29 mouse cellular contexts compared by ENCODE assay signal in the genomic region with DNA sequence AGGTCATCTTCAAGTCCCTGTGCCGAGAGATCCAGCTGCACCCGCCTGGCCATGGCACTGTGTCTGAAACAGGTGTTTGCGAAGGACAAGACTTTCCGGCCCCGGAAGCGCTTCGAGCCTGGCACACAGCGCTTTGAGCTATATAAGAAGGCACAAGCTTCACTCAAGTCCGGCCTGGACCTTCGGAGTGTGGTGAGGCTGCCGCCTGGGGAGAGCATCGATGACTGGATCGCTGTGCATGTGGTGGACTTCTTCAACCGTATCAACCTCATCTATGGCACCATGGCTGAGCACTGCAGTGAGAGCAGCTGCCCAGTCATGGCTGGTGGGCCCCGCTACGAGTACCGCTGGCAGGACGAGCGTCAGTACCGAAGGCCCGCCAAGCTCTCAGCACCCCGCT. TPM values are rescaled to one million over a fixed set of nuclear protein-coding genes. Genes with fewer than 3 reads are reported as not detected.
DNase-seq lines count a peak whose midpoint lies in the region; ATAC-seq and TF ChIP-seq lines count a peak whose summit lies in the region.
"Had no signal": no experiment of that assay in that cellular context is flagged by ENCODE, and none has a peak within 500 bp of the region (broad histone marks: within the 10 kb centered on the region; RNA-seq: fewer than 3 reads in every experiment).

No protein-coding gene starts in this region.

- peaks cover 54% of the 10 kb centered on the region for H3K4me1 ChIP-seq in liver, embryonic 13.5 days (replicated peaks)
- peaks cover 41% of the 10 kb centered on the region for H3K4me1 ChIP-seq in liver, postnatal 0 days (ENCODE audit: insufficient read depth)
- peaks cover 84% of the 10 kb centered on the region for H3K4me1 ChIP-seq in E14TG2a.4 (replicated peaks; ENCODE audit: low read depth, low read length)
- H3K4me1 ChIP-seq in ES-Bruce4 (ENCODE audit: control insufficient read depth, insufficient read depth, low read length), result peaks cover 4% of the 10 kb centered on the region
- peaks cover 10% of the 10 kb centered on the region; the same call in 1 of the 2 replicates for H3K4me1 ChIP-seq in brown adipose tissue, adult 24 weeks (ENCODE audit: control insufficient read depth, insufficient read depth, insufficient read length, low read length)
- no peaks in the 10 kb centered on the region for H3K4me1 ChIP-seq in cerebellum, adult 2 months (ENCODE audit: control insufficient read depth, insufficient read depth, low read length)

- 0 out of 2 replicates have a peak overlapping the region, but pooled peaks have one; percentile 15 for H3K27ac ChIP-seq in liver, embryonic 13.5 days
- no peak overlapping the region for H3K27ac ChIP-seq in liver, postnatal 0 days (ENCODE audit: low read depth)
- H3K27ac ChIP-seq in ES-Bruce4 (ENCODE audit: insufficient read depth, low read length), result peak overlapping the region; percentile 56
- peak overlapping the region; percentile 23; the same call in 1 of the 2 replicates for H3K27ac ChIP-seq in brown adipose tissue, adult 24 weeks (replicated peaks; ENCODE audit: low read depth, low read length)
- no peak overlapping the region for H3K27ac ChIP-seq in cerebellum, adult 2 months (ENCODE audit: insufficient read depth, low read length)
- H3K27ac ChIP-seq: embryonic facial prominence, embryonic 10.5 days; embryonic facial prominence, embryonic 13.5 days; forebrain, embryonic 12.5 days; forebrain, embryonic 15.5 days; hindbrain, embryonic 13.5 days; intestine, embryonic 15.5 days had no signal

- H3K27me3 ChIP-seq in liver, embryonic 13.5 days, result no peaks in the 10 kb centered on the region
- no peaks in the 10 kb centered on the region for H3K27me3 ChIP-seq in liver, postnatal 0 days (ENCODE audit: insufficient read depth, low read length)
- H3K27me3 ChIP-seq in E14TG2a.4 (ENCODE audit: insufficient read depth, low read length) (peaks cover 16% of the 10 kb centered on the region), ES-Bruce4 (ENCODE audit: control insufficient read depth, insufficient read depth, low read length, poor library complexity, severe bottlenecking) (no peaks in the 10 kb centered on the region)
- H3K27me3 ChIP-seq in cerebellum, adult 2 months (ENCODE audit: control insufficient read depth, insufficient read depth, low read length), result no peaks in the 10 kb centered on the region
- H3K27me3 ChIP-seq: forebrain, embryonic 15.5 days; heart, embryonic 12.5 days; heart, embryonic 15.5 days; intestine, embryonic 15.5 days had no signal

- no peak overlapping the region for H3K4me3 ChIP-seq in liver, embryonic 13.5 days (replicated peaks)
- no peak overlapping the region for H3K4me3 ChIP-seq in liver, postnatal 0 days (ENCODE audit: low read depth, low read length)
- H3K4me3 ChIP-seq in E14TG2a.4 (replicated peaks; ENCODE audit: low read length) (peak overlapping the region; percentile 69), ES-Bruce4 (ENCODE audit: low read depth, low read length) (peak overlapping the region; percentile 21)
- no peak overlapping the region for H3K4me3 ChIP-seq in brown adipose tissue, adult 24 weeks (ENCODE audit: insufficient read depth, low read depth, low read length)
- H3K4me3 ChIP-seq in cerebellum, adult 2 months (replicated peaks; ENCODE audit: insufficient read depth, low read depth, low read length), result no peak overlapping the region
- H3K4me3 ChIP-seq: embryonic facial prominence, embryonic 10.5 days; embryonic facial prominence, embryonic 13.5 days; erythroblast, embryonic 14.5 days; forebrain, embryonic 12.5 days; forebrain, embryonic 15.5 days; heart, embryonic 12.5 days; heart, embryonic 15.5 days; hindbrain, embryonic 10.5 days; hindbrain, embryonic 13.5 days; intestine, embryonic 15.5 days had no signal

- no peak overlapping the region for H3K9ac ChIP-seq in liver, embryonic 13.5 days
- no peak overlapping the region for H3K9ac ChIP-seq in liver, postnatal 0 days (replicated peaks)
- 0 out of 2 replicates have a peak overlapping the region, but pooled peaks have one; percentile 4 for H3K9ac ChIP-seq in ES-Bruce4 (ENCODE audit: low read depth, poor library complexity, severe bottlenecking)
- H3K9ac ChIP-seq: embryonic facial prominence, embryonic 13.5 days; forebrain, embryonic 12.5 days; forebrain, embryonic 15.5 days; heart, embryonic 12.5 days; heart, embryonic 15.5 days; intestine, embryonic 15.5 days had no signal

- WGBS in liver, embryonic 13.5 days (ENCODE audit: insufficient replicate concordance), result 91% methylated on average over 22 of the region's 22 CpGs
- WGBS in liver, postnatal 0 days (ENCODE audit: insufficient replicate concordance), result 89% methylated on average over 22 of the region's 22 CpGs
- WGBS in cerebellum, adult 2 months, result 93% methylated on average over 22 of the region's 22 CpGs

- TF ChIP-seq CTCF in liver, postnatal 0 days (IDR thresholded peaks at IDR 0.05; ENCODE audit: low read depth), result no peak
- TF ChIP-seq CTCF in E14TG2a.4 (conservative IDR thresholded peaks at IDR 0.05; ENCODE audit: low read length) (no peak), ES-Bruce4 (IDR thresholded peaks at IDR 0.05; ENCODE audit: low read depth, low read length) (no peak)
- TF ChIP-seq CTCF in cerebellum, adult 2 months (IDR thresholded peaks at IDR 0.05; ENCODE audit: borderline replicate concordance, insufficient read depth, low read depth, low read length), result no peak

- no peak overlapping the region for H3K4me2 ChIP-seq in liver, embryonic 13.5 days
- H3K4me2 ChIP-seq in liver, postnatal 0 days (ENCODE audit: low read depth, low read length), result no peak overlapping the region
- H3K4me2 ChIP-seq: embryonic facial prominence, embryonic 13.5 days; forebrain, embryonic 12.5 days; forebrain, embryonic 15.5 days; heart, embryonic 12.5 days; hindbrain, embryonic 13.5 days; intestine, embryonic 15.5 days had no signal

- no peaks in the 10 kb centered on the region for H3K9me3 ChIP-seq in liver, embryonic 13.5 days (replicated peaks)
- H3K9me3 ChIP-seq in liver, postnatal 0 days (ENCODE audit: low read length), result no peaks in the 10 kb centered on the region
- H3K9me3 ChIP-seq in E14TG2a.4 (ENCODE audit: low read length), result no peaks in the 10 kb centered on the region
- H3K9me3 ChIP-seq in ES-Bruce4 (replicated peaks; ENCODE audit: control insufficient read depth, insufficient read depth, low read length, poor library complexity, severe bottlenecking), result no peaks in the 10 kb centered on the region
- H3K9me3 ChIP-seq: embryonic facial prominence, embryonic 10.5 days; embryonic facial prominence, embryonic 13.5 days; forebrain, embryonic 12.5 days; forebrain, embryonic 15.5 days; heart, embryonic 12.5 days; heart, embryonic 15.5 days; hindbrain, embryonic 10.5 days; hindbrain, embryonic 13.5 days; intestine, embryonic 15.5 days had no signal

- TF ChIP-seq EP300 in liver, postnatal 0 days (IDR thresholded peaks at IDR 0.05; ENCODE audit: low read depth), result no peak
- TF ChIP-seq EP300 in ES-Bruce4 (IDR thresholded peaks at IDR 0.05; ENCODE audit: insufficient read depth, low read depth, low read length), result no peak

- peaks cover 47% of the 10 kb centered on the region for H3K36me3 ChIP-seq in liver, embryonic 13.5 days
- peaks cover 38% of the 10 kb centered on the region for H3K36me3 ChIP-seq in liver, postnatal 0 days (replicated peaks; ENCODE audit: insufficient read depth, low read length)
- H3K36me3 ChIP-seq in E14TG2a.4 (ENCODE audit: insufficient read depth, low read length) (peaks cover 34% of the 10 kb centered on the region), ES-Bruce4 (ENCODE audit: control insufficient read depth, insufficient read depth, low read length, poor library complexity, severe bottlenecking) (peaks cover 3% of the 10 kb centered on the region; the same call in 1 of the 2 replicates)
- H3K36me3 ChIP-seq: forebrain, embryonic 12.5 days; forebrain, embryonic 15.5 days; hindbrain, embryonic 10.5 days had no signal

- no peak for ATAC-seq in liver, embryonic 13.5 days (ENCODE audit: low read depth)
- ATAC-seq in liver, postnatal 0 days, result no peak
- ATAC-seq: CD4-positive, CD25-positive, alpha-beta regulatory T cell, adult 4 months; forebrain, embryonic 15.5 days; hindbrain, embryonic 16.5 days; intestine, embryonic 15.5 days had no signal

- TF ChIP-seq POLR2A in ES-Bruce4 (IDR thresholded peaks at IDR 0.05; ENCODE audit: insufficient read depth, low read length), result no peak
- no peak for TF ChIP-seq POLR2A in cerebellum, adult 2 months (IDR thresholded peaks at IDR 0.05; ENCODE audit: borderline replicate concordance, insufficient read depth, low read length)

- DNase-seq in liver, embryonic 13.5 days, result no peak
- DNase-seq in liver, postnatal 0 days, result no peak
- DNase-seq in cerebellum, adult 9-11 months, result no peak
- DNase-seq in cerebellum, adult 2 months, result no peak
- DNase-seq: adrenal gland, adult 2 months; adrenal gland, postnatal 14 days; cerebellum, adult 18-20 months; cerebellum, postnatal 10 days; cerebellum, postnatal 36 days; embryo, embryonic 11 days; gastrocnemius, postnatal 10 days; gastrocnemius, postnatal 36 days; heart, postnatal 36 days had no signal

RNA-seq across cellular contexts. Expression of a gene that starts 3.3 kb away (rescaled TPM):
- polyA plus RNA-seq in liver, embryonic 13.5 days (2015; fragmentation: Nextera tagmentation; extraction: Ambion mirVana), result 6.7 TPM in 2 replicates
- 7.3 and 10.0 TPM in 2 replicates for polyA plus RNA-seq in liver, postnatal 0 days (2015; fragmentation: Nextera tagmentation; extraction: Ambion mirVana)
- 3.1 and 4.3 TPM in 2 replicates for polyA plus RNA-seq in ES-Bruce4 (2011; ENCODE audit: insufficient read depth, insufficient read length, low read depth, missing spikeins)
- 3.8 and 5.9 TPM in 2 replicates for polyA plus RNA-seq in brown adipose tissue, adult 24 weeks (2012; ENCODE audit: insufficient read depth, insufficient read length, missing spikeins)
- 9.4 and 11.1 TPM in 2 replicates for polyA plus RNA-seq in cerebellum, adult 2 months (2012; rRNA removed)

RNA-seq across cellular contexts. Expression of a gene that starts 7.8 kb away (rescaled TPM):
- 32.1 and 40.2 TPM in 2 replicates for polyA plus RNA-seq in liver, embryonic 13.5 days (2015; fragmentation: Nextera tagmentation; extraction: Ambion mirVana)
- 31.6 and 37.0 TPM in 2 replicates for polyA plus RNA-seq in liver, postnatal 0 days (2015; fragmentation: Nextera tagmentation; extraction: Ambion mirVana)
- 18.9 and 22.8 TPM in 2 replicates for polyA plus RNA-seq in ES-Bruce4 (2011; ENCODE audit: insufficient read depth, insufficient read length, low read depth, missing spikeins)
- 13.8 and 14.1 TPM in 2 replicates for polyA plus RNA-seq in brown adipose tissue, adult 24 weeks (2012; ENCODE audit: insufficient read depth, insufficient read length, missing spikeins)
- polyA plus RNA-seq in cerebellum, adult 2 months (2012; rRNA removed), result 58.3 and 60.0 TPM in 2 replicates

RNA-seq across cellular contexts. Expression of a gene that starts 46.6 kb away (rescaled TPM):
- 19.5 and 20.7 TPM in 2 replicates for polyA plus RNA-seq in liver, embryonic 13.5 days (2015; fragmentation: Nextera tagmentation; extraction: Ambion mirVana)
- polyA plus RNA-seq in liver, postnatal 0 days (2015; fragmentation: Nextera tagmentation; extraction: Ambion mirVana), result 14.5 and 15.2 TPM in 2 replicates
- polyA plus RNA-seq in ES-Bruce4 (2011; ENCODE audit: insufficient read depth, insufficient read length, low read depth, missing spikeins), result 35.2 and 35.7 TPM in 2 replicates
- polyA plus RNA-seq in brown adipose tissue, adult 24 weeks (2012; ENCODE audit: insufficient read depth, insufficient read length, missing spikeins), result 48.5 and 53.5 TPM in 2 replicates
- polyA plus RNA-seq in cerebellum, adult 2 months (2012; rRNA removed), result 71.2 and 81.2 TPM in 2 replicates

RNA-seq across cellular contexts. Expression of a gene that starts 50.4 kb away (rescaled TPM):
- not detected in 2 replicates for polyA plus RNA-seq in liver, embryonic 13.5 days (2015; fragmentation: Nextera tagmentation; extraction: Ambion mirVana)
- polyA plus RNA-seq in liver, postnatal 0 days (2015; fragmentation: Nextera tagmentation; extraction: Ambion mirVana), result 0.14 and 0.22 TPM in 2 replicates
- polyA plus RNA-seq in ES-Bruce4 (2011; ENCODE audit: insufficient read depth, insufficient read length, low read depth, missing spikeins), result not detected in 2 replicates
- polyA plus RNA-seq in brown adipose tissue, adult 24 weeks (2012; ENCODE audit: insufficient read depth, insufficient read length, missing spikeins), result not detected in 2 replicates
- polyA plus RNA-seq in cerebellum, adult 2 months (2012; rRNA removed), result 0.43 TPM in 2 replicates
- polyA plus RNA-seq: C2C12; erythroblast, embryonic 14.5 days; heart, embryonic 15.5 days had no signal

RNA-seq across cellular contexts. Expression of a gene that starts 53.0 kb away (rescaled TPM):
- polyA plus RNA-seq in liver, embryonic 13.5 days (2015; fragmentation: Nextera tagmentation; extraction: Ambion mirVana), result not detected in 2 replicates
- polyA plus RNA-seq in liver, postnatal 0 days (2015; fragmentation: Nextera tagmentation; extraction: Ambion mirVana), result not detected in 2 replicates
- not detected in 2 replicates for polyA plus RNA-seq in ES-Bruce4 (2011; ENCODE audit: insufficient read depth, insufficient read length, low read depth, missing spikeins)
- polyA plus RNA-seq in brown adipose tissue, adult 24 weeks (2012; ENCODE audit: insufficient read depth, insufficient read length, missing spikeins), result not detected in 2 replicates
- 0.08 and 0.14 TPM in 2 replicates for polyA plus RNA-seq in cerebellum, adult 2 months (2012; rRNA removed)
- polyA plus RNA-seq: C2C12; CD4-positive, CD25-positive, alpha-beta regulatory T cell, adult 4 months; embryonic facial prominence, embryonic 10.5 days; embryonic facial prominence, embryonic 13.5 days; forebrain, embryonic 12.5 days; forebrain, embryonic 15.5 days; heart, embryonic 12.5 days; heart, embryonic 15.5 days; hindbrain, embryonic 10.5 days; hindbrain, embryonic 13.5 days; intestine, embryonic 15.5 days had no signal

Comparison
In these comparisons a context has a peak if more than half of its experiments do, and no peak if none do; other contexts are left out.
1. H3K27ac ChIP-seq: peak in liver, embryonic 13.5 days (single experiment), ES-Bruce4 (single experiment) and brown adipose tissue, adult 24 weeks (single experiment); none in liver, postnatal 0 days (single experiment) and cerebellum, adult 2 months (single experiment).
2. H3K4me3 ChIP-seq: peak in E14TG2a.4 (single experiment) and ES-Bruce4 (single experiment); none in liver, embryonic 13.5 days (single experiment), liver, postnatal 0 days (single experiment), brown adipose tissue, adult 24 weeks (single experiment) and cerebellum, adult 2 months (single experiment).